14 mouse cellular contexts compared by ENCODE assay signal in the genomic region with DNA sequence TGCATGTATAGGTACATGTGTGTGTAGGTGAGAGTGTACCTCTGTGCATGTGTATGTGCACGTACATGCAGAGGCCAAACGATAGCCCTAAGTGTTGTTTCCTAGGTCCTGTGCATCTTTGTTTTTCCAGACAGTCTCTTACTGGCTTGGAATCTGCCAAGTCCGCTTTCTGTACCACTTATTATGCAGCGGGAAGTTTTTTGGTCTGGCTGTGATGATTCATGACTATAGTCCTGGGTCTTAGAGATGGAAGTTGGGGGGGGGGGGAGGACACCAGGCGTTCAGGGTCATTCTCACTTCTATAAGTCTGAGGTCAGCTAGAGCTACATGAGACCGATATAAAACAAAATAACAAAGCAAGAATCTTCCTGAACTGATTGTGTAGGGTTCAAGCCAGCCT.
A peak's percentile ranks its signal among the peaks of the same experiment; 100 is the strongest.
DNase-seq lines count a peak whose midpoint lies in the region; ATAC-seq and TF ChIP-seq lines count a peak whose summit lies in the region.
"Had no signal": no experiment of that assay in that cellular context is flagged by ENCODE, and none has a peak within 500 bp of the region (broad histone marks: within the 10 kb centered on the region; RNA-seq: fewer than 3 reads in every experiment).

No protein-coding gene starts in this region.

- H3K9me3 ChIP-seq in forebrain, embryonic 14.5 days (replicated peaks; ENCODE audit: control insufficient read depth, low read length): no peaks in the 10 kb centered on the region
- no peaks in the 10 kb centered on the region for H3K9me3 ChIP-seq in hindbrain, embryonic 14.5 days (ENCODE audit: control insufficient read depth, low read length)
- no peaks in the 10 kb centered on the region for H3K9me3 ChIP-seq in neural tube, embryonic 14.5 days (ENCODE audit: control insufficient read depth, low read length)
- no peaks in the 10 kb centered on the region for H3K9me3 ChIP-seq in kidney, embryonic 16.5 days (ENCODE audit: low read length)
- H3K9me3 ChIP-seq: embryonic facial prominence, embryonic 13.5 days; limb, embryonic 13.5 days had no signal

- H3K27ac ChIP-seq in left cerebral cortex, adult 2 months: peak overlapping the region; percentile 60; the same call in 1 of the 2 replicates
- H3K27ac ChIP-seq in forebrain, embryonic 14.5 days (ENCODE audit: low read depth, low read length): peak overlapping the region; percentile 72; the same call in 1 of the 2 replicates
- peak overlapping the region; percentile 78 for H3K27ac ChIP-seq in hindbrain, embryonic 14.5 days
- peak overlapping the region; percentile 48; the same call in 1 of the 2 replicates for H3K27ac ChIP-seq in neural tube, embryonic 14.5 days (ENCODE audit: low read depth, low read length)
- H3K27ac ChIP-seq in kidney, embryonic 16.5 days (ENCODE audit: low read length): no peak overlapping the region
- H3K27ac ChIP-seq: embryonic facial prominence, embryonic 13.5 days; heart, adult 2 months; limb, embryonic 13.5 days had no signal

- 82% methylated on average over 6 of the region's 6 CpGs for WGBS in forebrain, embryonic 14.5 days
- WGBS in hindbrain, embryonic 14.5 days: 70% methylated on average over 6 of the region's 6 CpGs
- 76% methylated on average over 6 of the region's 6 CpGs for WGBS in neural tube, embryonic 14.5 days
- WGBS in kidney, embryonic 16.5 days: 82% methylated on average over 6 of the region's 6 CpGs

- no peak overlapping the region for H3K4me2 ChIP-seq in forebrain, embryonic 14.5 days (ENCODE audit: low read length)
- 0 out of 2 replicates have a peak overlapping the region, but pooled peaks have one; percentile 7 for H3K4me2 ChIP-seq in hindbrain, embryonic 14.5 days (replicated peaks)
- H3K4me2 ChIP-seq in neural tube, embryonic 14.5 days (ENCODE audit: low read depth, low read length): no peak overlapping the region
- no peak overlapping the region for H3K4me2 ChIP-seq in kidney, embryonic 16.5 days (replicated peaks; ENCODE audit: low read depth, low read length)
- H3K4me2 ChIP-seq: embryonic facial prominence, embryonic 13.5 days; limb, embryonic 13.5 days had no signal

- H3K4me1 ChIP-seq in forebrain, embryonic 14.5 days (ENCODE audit: control insufficient read depth, insufficient read depth, low read length): peaks cover 36% of the 10 kb centered on the region
- peaks cover 53% of the 10 kb centered on the region for H3K4me1 ChIP-seq in hindbrain, embryonic 14.5 days (replicated peaks; ENCODE audit: control insufficient read depth, insufficient read depth, low read length)
- peaks cover 28% of the 10 kb centered on the region for H3K4me1 ChIP-seq in neural tube, embryonic 14.5 days (ENCODE audit: control insufficient read depth, insufficient read depth, low read length)
- no peaks in the 10 kb centered on the region for H3K4me1 ChIP-seq in kidney, embryonic 16.5 days (ENCODE audit: insufficient read depth, low read length)

- no peak for DNase-seq in left cerebral cortex, adult 2 months (ENCODE audit: extremely low spot score in 1 of 2, low spot score in 2 of 2)
- DNase-seq in left cerebral cortex, postnatal 10 days (ENCODE audit: extremely low spot score in 1 of 2, low spot score in 2 of 2): no peak
- no peak for DNase-seq in forebrain, embryonic 14.5 days (ENCODE audit: low spot score)
- no peak for DNase-seq in hindbrain, embryonic 14.5 days (ENCODE audit: low spot score)
- DNase-seq in thymus, postnatal 0 days (ENCODE audit: low spot score): no peak
- DNase-seq: cerebellum, adult 11 months; heart, adult 2 months; heart, postnatal 10 days; lung, postnatal 14 days had no signal

- no peaks in the 10 kb centered on the region for H3K27me3 ChIP-seq in forebrain, embryonic 14.5 days (replicated peaks; ENCODE audit: control insufficient read depth, insufficient read depth, low read length)
- H3K27me3 ChIP-seq in hindbrain, embryonic 14.5 days (ENCODE audit: control insufficient read depth, insufficient read depth, low read length): no peaks in the 10 kb centered on the region
- H3K27me3 ChIP-seq in neural tube, embryonic 14.5 days (ENCODE audit: control insufficient read depth, insufficient read depth, low read length): no peaks in the 10 kb centered on the region
- H3K27me3 ChIP-seq in kidney, embryonic 16.5 days (ENCODE audit: insufficient read depth, low read length): no peaks in the 10 kb centered on the region
- H3K27me3 ChIP-seq: embryonic facial prominence, embryonic 13.5 days; limb, embryonic 13.5 days had no signal

- H3K4me3 ChIP-seq in left cerebral cortex, adult 2 months: no peak overlapping the region
- H3K4me3 ChIP-seq in forebrain, embryonic 14.5 days (ENCODE audit: low read depth, low read length): no peak overlapping the region
- H3K4me3 ChIP-seq in hindbrain, embryonic 14.5 days (replicated peaks; ENCODE audit: low read length): no peak overlapping the region
- no peak overlapping the region for H3K4me3 ChIP-seq in neural tube, embryonic 14.5 days (ENCODE audit: low read depth, low read length)
- H3K4me3 ChIP-seq in kidney, embryonic 16.5 days (ENCODE audit: low read length): no peak overlapping the region
- H3K4me3 ChIP-seq: embryonic facial prominence, embryonic 13.5 days; heart, adult 2 months; limb, embryonic 13.5 days had no signal

- 0 out of 2 replicates have a peak, but pooled peaks have one; percentile 8 for ATAC-seq in forebrain, embryonic 14.5 days
- no peak for ATAC-seq in hindbrain, embryonic 14.5 days (ENCODE audit: low FRiP score)
- 0 out of 2 replicates have a peak, but pooled peaks have one; percentile 9 for ATAC-seq in neural tube, embryonic 14.5 days (ENCODE audit: low read depth)
- no peak for ATAC-seq in kidney, embryonic 16.5 days (ENCODE audit: low FRiP score, low TSS enrichment)
- ATAC-seq: intestine, postnatal 0 days had no signal

- no peak overlapping the region for H3K9ac ChIP-seq in forebrain, embryonic 14.5 days (ENCODE audit: low read length)
- no peak overlapping the region; the same call in 1 of the 2 replicates for H3K9ac ChIP-seq in hindbrain, embryonic 14.5 days
- no peak overlapping the region for H3K9ac ChIP-seq in neural tube, embryonic 14.5 days (replicated peaks; ENCODE audit: low read depth, low read length)
- no peak overlapping the region for H3K9ac ChIP-seq in kidney, embryonic 16.5 days (replicated peaks; ENCODE audit: low read length)
- H3K9ac ChIP-seq: embryonic facial prominence, embryonic 13.5 days; limb, embryonic 13.5 days had no signal

- H3K36me3 ChIP-seq in forebrain, embryonic 14.5 days (ENCODE audit: control insufficient read depth, insufficient read depth, low read length): no peaks in the 10 kb centered on the region
- H3K36me3 ChIP-seq in hindbrain, embryonic 14.5 days (replicated peaks; ENCODE audit: control insufficient read depth, insufficient read depth): no peaks in the 10 kb centered on the region
- H3K36me3 ChIP-seq in neural tube, embryonic 14.5 days (ENCODE audit: control insufficient read depth, insufficient read depth, low read length): no peaks in the 10 kb centered on the region
- H3K36me3 ChIP-seq in kidney, embryonic 16.5 days (ENCODE audit: insufficient read depth, low read length): no peaks in the 10 kb centered on the region
- H3K36me3 ChIP-seq: embryonic facial prominence, embryonic 13.5 days; limb, embryonic 13.5 days had no signal

- intact Hi-C loops in left cerebral cortex, adult 2 months (cut with DNase I): loop anchor here (5.0 kb wide), 1 partner anchor 32 kb away; no protein-coding TSS in a partner anchor
- intact Hi-C loops in left cerebral cortex, postnatal 10 days (cut with DNase I): no loop called here

- no peak for TF ChIP-seq CTCF in left cerebral cortex, adult 2 months (IDR thresholded peaks at IDR 0.05)

Comparison
In these comparisons a context has a peak if more than half of its experiments do, and no peak if none do; other contexts are left out.
1. ATAC-seq: peak in forebrain, embryonic 14.5 days (single experiment) and neural tube, embryonic 14.5 days (single experiment); none in hindbrain, embryonic 14.5 days (single experiment) and kidney, embryonic 16.5 days (single experiment).